Mouse (Mus musculus) CD4-positive naive resting alpha-beta T cell, adult 76 days (primary cell): ENCODE data around the gene Gm2000. TPM values are rescaled to one million over a fixed set of nuclear protein-coding genes. Genes with fewer than 3 reads are reported as not detected.

ENCODE experiments used
- total RNA-seq: library from RNA; stranded (reverse); gene quantifications from one replicate; pipeline ENCODE4 v1.2.4, GENCODE M21; 2023

The Gm2000 gene
- total RNA-seq: 1,431 TPM

DNA sequence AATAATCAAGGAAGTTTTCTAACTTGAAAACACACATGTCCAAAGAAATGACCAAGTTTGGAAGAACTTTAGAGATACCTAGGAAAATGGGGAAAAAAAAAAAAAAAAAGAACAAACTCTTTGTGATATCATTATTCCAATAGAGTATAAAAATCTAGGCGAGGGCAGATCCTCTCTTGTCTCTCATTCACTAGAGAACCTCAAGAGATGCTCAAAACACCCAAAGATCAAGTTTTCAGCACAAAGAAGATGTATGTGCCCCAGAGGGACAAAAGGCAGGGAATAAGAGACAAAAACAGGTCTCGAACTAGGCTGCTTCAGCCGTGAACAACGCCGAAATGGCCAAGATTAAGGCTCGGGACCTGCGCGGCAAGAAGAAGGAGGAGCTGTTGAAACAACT lies at the start of gene Gm2000:
Gm2000 (plus strand) TSS at position 301 of the 400 bp plus-strand sequence.

Other genes with a start within 250 kb of the Gm2000 start
- gene Fam163a, start 161.0 kb upstream of the Gm2000 start, total RNA-seq: not detected
- gene Tdrd5, start 62.4 kb upstream of the Gm2000 start, total RNA-seq: not detected
- gene Nphs2, start 55.3 kb upstream of the Gm2000 start, total RNA-seq: not detected
- gene Axdnd1, start 55.1 kb downstream of the Gm2000 start, total RNA-seq: not detected
- gene Soat1, start 108.3 kb downstream of the Gm2000 start, total RNA-seq: 31.6 TPM
- gene Gm10031, start 158.0 kb downstream of the Gm2000 start, total RNA-seq: 22.2 TPM
- 76.1 TPM for gene Abl2, start 192.7 kb downstream of the Gm2000 start, total RNA-seq